Mouse (Mus musculus) MEL (cell line): Measurements from ENCODE around the gene Insig1. TPM values are rescaled to one million over a fixed set of nuclear protein-coding genes. Genes with fewer than 3 reads are reported as not detected.

Experiments
- DNase-seq: peaks from one replicate; pipeline ENCODE4 v3.0.0; 2011; ENCODE audit warnings: low read depth, low spot score
- H3K27ac ChIP-seq: 2 replicates; pipeline ENCODE4 v1.5.1; 2012; ENCODE audit warnings: low read depth, mild to moderate bottlenecking, control low read depth, low read length, moderate library complexity; ENCODE audit not compliant: control insufficient read depth
- H3K27me3 ChIP-seq, 2 experiments: fragments of 150-350 bp in 1 of 2; sonication (generic) in 1 of 2; 2 replicates each; pipeline ENCODE4 v1.6.1; 2012; ENCODE audit warnings: low read length in 2 of 2, mild to moderate bottlenecking in 2 of 2, improper control_type of control experiment in 1 of 2, moderate library complexity in 1 of 2; ENCODE audit not compliant: insufficient read depth in 2 of 2, control insufficient read depth in 1 of 2
- H3K36me3 ChIP-seq, 2 experiments: 2 replicates each; pipeline ENCODE4 v1.6.1; 2012 to 2014; ENCODE audit warnings: low read length in 2 of 2, improper control_type of control experiment in 1 of 2, inconsistent platforms in 1 of 2, mild to moderate bottlenecking in 1 of 2; ENCODE audit not compliant: insufficient read depth in 2 of 2, control insufficient read depth in 1 of 2
- H3K4me1 ChIP-seq, 2 experiments: fragments of 150-350 bp in 1 of 2; sonication (generic) in 1 of 2; 2 replicates each; pipeline ENCODE4 v1.6.1; 2012; ENCODE audit warnings: low read length in 2 of 2, improper control_type of control experiment in 1 of 2, mild to moderate bottlenecking in 1 of 2; ENCODE audit not compliant: insufficient read depth in 2 of 2, control insufficient read depth in 1 of 2
- H3K4me3 ChIP-seq, 2 experiments: fragments of 150-350 bp in 1 of 2; sonication (generic) in 1 of 2; 2 replicates each; pipeline ENCODE4 v1.5.1; 2012; ENCODE audit warnings: low read depth in 2 of 2, low read length in 2 of 2, mild to moderate bottlenecking in 2 of 2, moderate library complexity in 2 of 2, control low read depth in 1 of 2, improper control_type of control experiment in 1 of 2; ENCODE audit not compliant: control insufficient read depth in 1 of 2, insufficient read depth in 1 of 2
- H3K79me2 ChIP-seq: 2 replicates; pipeline ENCODE4 v1.6.1; 2012; ENCODE audit warnings: mild to moderate bottlenecking, low read length, moderate library complexity; ENCODE audit not compliant: control insufficient read depth, poor library complexity, insufficient read depth
- H3K9ac ChIP-seq: 2 replicates; pipeline ENCODE4 v1.6.1; 2012; ENCODE audit warnings: low read depth, mild to moderate bottlenecking, control low read depth, low read length, moderate library complexity; ENCODE audit not compliant: control insufficient read depth, poor library complexity, severe bottlenecking
- H3K9me3 ChIP-seq: fragments of 150-350 bp; sonication (generic); replicated peaks from 2 replicates; pipeline ENCODE4 v1.6.1; 2012; ENCODE audit warnings: mild to moderate bottlenecking, low read length, improper control_type of control experiment, moderate library complexity; ENCODE audit not compliant: insufficient read depth
- CHD2 ChIP-seq: IDR thresholded peaks from 2 replicates; pipeline ENCODE4 v1.6.1; 2011; ENCODE audit warnings: low read length, improper control_type of control experiment
- CTCF ChIP-seq, 3 experiments: IDR thresholded peaks in 2 of 3; conservative IDR thresholded peaks in 1 of 3; 2 replicates each; pipeline ENCODE4 v1.5.1; 2011 to 2012; ENCODE audit warnings: low read length in 3 of 3, low read depth in 2 of 3, mild to moderate bottlenecking in 2 of 3, improper control_type of control experiment in 1 of 3, inconsistent platforms in 1 of 3, mixed read lengths in 1 of 3, moderate library complexity in 1 of 3; ENCODE audit not compliant: control insufficient read depth in 1 of 3, insufficient read depth in 1 of 3, poor library complexity in 1 of 3, severe bottlenecking in 1 of 3
- E2F4 ChIP-seq: IDR thresholded peaks from 2 replicates; pipeline ENCODE4 v1.6.1; 2011; ENCODE audit warnings: low read depth, low read length, improper control_type of control experiment, borderline replicate concordance
- ELF1 ChIP-seq: IDR thresholded peaks from 2 replicates; pipeline ENCODE4 v1.6.1; 2014; ENCODE audit warnings: low read depth, mild to moderate bottlenecking, inconsistent platforms, low read length, improper control_type of control experiment, moderate library complexity
- ETS1 ChIP-seq: IDR thresholded peaks from 2 replicates; pipeline ENCODE4 v1.6.1; 2012; ENCODE audit warnings: low read depth, mild to moderate bottlenecking, inconsistent platforms, low read length, improper control_type of control experiment, moderate library complexity
- HCFC1 ChIP-seq: IDR thresholded peaks from 2 replicates; pipeline ENCODE4 v1.6.1; 2012; ENCODE audit warnings: low read depth, mild to moderate bottlenecking, inconsistent platforms, low read length, improper control_type of control experiment, moderate library complexity
- KAT2A ChIP-seq: conservative IDR thresholded peaks from 2 replicates; pipeline ENCODE4 v1.6.1; 2012; ENCODE audit warnings: low read depth, low read length, improper control_type of control experiment, inconsistent platforms
- MEF2A ChIP-seq: IDR thresholded peaks from 2 replicates; pipeline ENCODE4 v1.6.1; 2014; ENCODE audit warnings: low read depth, mild to moderate bottlenecking, inconsistent platforms, low read length, improper control_type of control experiment; ENCODE audit not compliant: poor library complexity, insufficient replicate concordance, severe bottlenecking; ENCODE audit errors: extremely low read depth
- MXI1 ChIP-seq: IDR thresholded peaks from 2 replicates; pipeline ENCODE4 v1.6.1; 2011; ENCODE audit warnings: mild to moderate bottlenecking, low read depth, low read length, improper control_type of control experiment
- MYC ChIP-seq: IDR thresholded peaks from 2 replicates; pipeline ENCODE4 v1.6.1; 2011; ENCODE audit warnings: low read depth, mild to moderate bottlenecking, low read length, improper control_type of control experiment, moderate library complexity
- NELFE ChIP-seq: IDR thresholded peaks from 2 replicates; pipeline ENCODE4 v1.6.1; 2011; ENCODE audit warnings: low read depth, low read length, improper control_type of control experiment
- POLR2A ChIP-seq, 2 experiments: IDR thresholded peaks; 2 replicates each; pipeline ENCODE4 v1.6.1; 2011 to 2012; ENCODE audit warnings: low read length in 2 of 2, mild to moderate bottlenecking in 2 of 2, control low read depth in 1 of 2, improper control_type of control experiment in 1 of 2, low read depth in 1 of 2, moderate library complexity in 1 of 2; ENCODE audit not compliant: control insufficient read depth in 1 of 2, insufficient read depth in 1 of 2, poor library complexity in 1 of 2
- POLR2AphosphoS2 ChIP-seq: IDR thresholded peaks from 2 replicates; pipeline ENCODE4 v1.6.1; 2011; ENCODE audit warnings: low read length, improper control_type of control experiment
- POLR2AphosphoS5 ChIP-seq: IDR thresholded peaks from 2 replicates; pipeline ENCODE4 v1.6.1; 2012; ENCODE audit warnings: low read depth, borderline replicate concordance, mild to moderate bottlenecking, inconsistent platforms, low read length, moderate library complexity, mixed read lengths
- RAD21 ChIP-seq: IDR thresholded peaks from 2 replicates; pipeline ENCODE4 v1.6.1; 2011; ENCODE audit warnings: mild to moderate bottlenecking, low read depth, low read length, improper control_type of control experiment
- SIN3A ChIP-seq: IDR thresholded peaks from 2 replicates; pipeline ENCODE4 v1.6.1; 2012; ENCODE audit warnings: low read length, improper control_type of control experiment, inconsistent platforms
- TAL1 ChIP-seq: IDR thresholded peaks from 2 replicates; pipeline ENCODE4 v1.6.1; 2012; ENCODE audit warnings: mild to moderate bottlenecking, inconsistent platforms, low read length, moderate library complexity, mixed read lengths
- TBP ChIP-seq: IDR thresholded peaks from 2 replicates; pipeline ENCODE4 v1.8.0; 2011; ENCODE audit warnings: low read depth, low read length, improper control_type of control experiment
- TCF12 ChIP-seq: IDR thresholded peaks from 2 replicates; pipeline ENCODE4 v1.6.1; 2014; ENCODE audit warnings: low read depth, mild to moderate bottlenecking, inconsistent platforms, low read length, improper control_type of control experiment, moderate library complexity
- USF1 ChIP-seq: IDR thresholded peaks from 2 replicates; pipeline ENCODE4 v1.6.1; 2014; ENCODE audit warnings: low read depth, mild to moderate bottlenecking, inconsistent platforms, low read length, improper control_type of control experiment, moderate library complexity
- USF2 ChIP-seq, 2 experiments: IDR thresholded peaks; 2 replicates each; pipeline ENCODE4 v1.6.1; 2011 to 2012; ENCODE audit warnings: improper control_type of control experiment in 2 of 2, low read length in 2 of 2, borderline replicate concordance in 1 of 2, inconsistent platforms in 1 of 2, low read depth in 1 of 2, mild to moderate bottlenecking in 1 of 2; ENCODE audit not compliant: insufficient read depth in 1 of 2
- ZC3H11A ChIP-seq: IDR thresholded peaks from 2 replicates; pipeline ENCODE4 v1.6.1; 2012; ENCODE audit warnings: low read depth, mild to moderate bottlenecking, inconsistent platforms, low read length, improper control_type of control experiment
- ZKSCAN1 ChIP-seq: IDR thresholded peaks from 2 replicates; pipeline ENCODE4 v1.6.1; 2012; ENCODE audit warnings: low read depth, mild to moderate bottlenecking, inconsistent platforms, low read length, improper control_type of control experiment, moderate library complexity
- ZNF384 ChIP-seq: IDR thresholded peaks from 2 replicates; pipeline ENCODE4 v1.6.1; 2012; ENCODE audit warnings: low read depth, mild to moderate bottlenecking, inconsistent platforms, low read length, improper control_type of control experiment
- polyA plus RNA-seq, 2 experiments: library from polyadenylated mRNA; stranded (reverse) in 1 of 2; unstranded in 1 of 2; fragments of >175 nt in 1 of 2; fragments of >200 nt in 1 of 2; gene quantifications; 2 replicates each; pipeline versions ENCODE4 v1.2.1 to v1.2.4; 2012; ENCODE audit warnings: low replicate concordance in 2 of 2, low read depth in 1 of 2; ENCODE audit not compliant: insufficient read length in 2 of 2, insufficient read depth in 1 of 2, missing spikeins in 1 of 2
- total RNA-seq: library from RNA; depleted of rRNA; stranded (reverse); fragments of 300-350 nt; gene quantifications from 2 replicates; pipeline ENCODE4 v1.2.3, GENCODE M21; 2012

Gene Insig1
- total and polyA plus RNA-seq, 3 experiments: 61.3 to 73.2 TPM; not detected in 1

- H3K4me1 ChIP-seq: no peaks in the 10 kb centered on the region
- TF ChIP-seq MXI1 (no peak), ETS1 (no peak), POLR2A (IDR thresholded peaks at IDR 0.05; ENCODE audit: control insufficient read depth in 1 of 2, insufficient read depth in 1 of 2, low read depth in 1 of 2, low read length in 2 of 2, poor library complexity in 1 of 2) (no peak), E2F4 (no peak), POLR2AphosphoS2 (no peak), TAL1 (no peak), ZNF384 (no peak), MEF2A (no peak), ZKSCAN1 (no peak), USF2 (IDR thresholded peaks at IDR 0.05; ENCODE audit: borderline replicate concordance in 1 of 2, insufficient read depth in 1 of 2, low read depth in 1 of 2, low read length in 2 of 2) (no peak), MYC (no peak), RAD21 (no peak), USF1 (no peak), ZC3H11A (no peak), ELF1 (no peak), POLR2AphosphoS5 (no peak), HCFC1 (no peak), CTCF (IDR thresholded peaks at IDR 0.05 in 2 of 3, conservative IDR thresholded peaks at IDR 0.05 in 1 of 3; ENCODE audit: control insufficient read depth in 1 of 3, insufficient read depth in 1 of 3, low read depth in 2 of 3, low read length in 3 of 3, poor library complexity in 1 of 3, severe bottlenecking in 1 of 3) (no peak), CHD2 (no peak)
- no peak for DNase-seq
- no peaks in the 10 kb centered on the region for H3K36me3 ChIP-seq
- H3K79me2 ChIP-seq: no peaks in the 10 kb centered on the region
- no peak overlapping the region for H3K9ac ChIP-seq
- H3K9me3 ChIP-seq: no peaks in the 10 kb centered on the region
- no peak overlapping the region for H3K4me3 ChIP-seq
- no peaks in the 10 kb centered on the region for H3K27me3 ChIP-seq
- no peak overlapping the region for H3K27ac ChIP-seq
Measured at GRCm38 (mm10) chr5:28119576-28119975, 48.4 kb downstream of the Insig1 start.

GRCm38 (mm10) chr5:28122491-28123454, 51.6 kb downstream of the Insig1 start:
- no peaks in the 10 kb centered on the region for H3K27me3 ChIP-seq
- DNase-seq: no peak
- H3K9ac ChIP-seq: no peak overlapping the region
- TF ChIP-seq TBP (no peak), KAT2A (no peak), MEF2A (no peak), SIN3A (no peak), HCFC1 (no peak), ELF1 (no peak), POLR2AphosphoS5 (no peak), NELFE (no peak), POLR2AphosphoS2 (no peak), MYC (no peak), ZC3H11A (no peak), TCF12 (no peak)
- TF ChIP-seq, all 39 proteins: peak for 0
- Histone ChIP-seq H3K9me3 (no peaks in the 10 kb centered on the region), H3K4me3 (no peak overlapping the region), H3K4me1 (no peaks in the 10 kb centered on the region), H3K27ac (no peak overlapping the region), H3K79me2 (no peaks in the 10 kb centered on the region), H3K36me3 (no peaks in the 10 kb centered on the region)
